Mouse (Mus musculus): ENCODE results near the gene Dio3. TPM values are rescaled to one million over a fixed set of nuclear protein-coding genes. Genes with fewer than 3 reads are reported as not detected.

The Dio3 gene
- polyA plus RNA-seq, 1 experiment = 0.31 TPM

- H3K4me1 ChIP-seq (replicated peaks; ENCODE audit: control insufficient read depth, insufficient read depth, low read length) = no peaks in the 10 kb centered on the region
- TF ChIP-seq CTCF (IDR thresholded peaks at IDR 0.05; ENCODE audit: borderline replicate concordance, control insufficient read depth, extremely low read depth, insufficient read depth, low read length, poor library complexity) (no peak), POLR2A (IDR thresholded peaks at IDR 0.05; ENCODE audit: control insufficient read depth, extremely low read depth, insufficient read depth, low read length, poor library complexity) (no peak)
- no peaks in the 10 kb centered on the region for H3K27me3 ChIP-seq (ENCODE audit: control insufficient read depth, insufficient read depth, low read length)
- no peak overlapping the region for H3K27ac ChIP-seq (ENCODE audit: control insufficient read depth, insufficient read depth, low read length)
- H3K36me3 ChIP-seq (ENCODE audit: control insufficient read depth, insufficient read depth, low read length) = no peaks in the 10 kb centered on the region
- 90% methylated on average over 5 of the region's 5 CpGs for WGBS
- H3K4me3 ChIP-seq (ENCODE audit: control insufficient read depth, insufficient read depth, low read length) = no peak overlapping the region
- DNase-seq = no peak
Measured at GRCm38 (mm10) chr12:110239358-110239757, 39.5 kb upstream of the Dio3 start.

- no peak for TF ChIP-seq POLR2A (IDR thresholded peaks at IDR 0.05; ENCODE audit: control insufficient read depth, extremely low read depth, insufficient read depth, low read length, poor library complexity)
- TF ChIP-seq CTCF (IDR thresholded peaks at IDR 0.05; ENCODE audit: borderline replicate concordance, control insufficient read depth, extremely low read depth, insufficient read depth, low read length, poor library complexity) = no peak
- H3K27ac ChIP-seq (ENCODE audit: control insufficient read depth, insufficient read depth, low read length) = no peak overlapping the region
- H3K36me3 ChIP-seq (ENCODE audit: control insufficient read depth, insufficient read depth, low read length) = no peaks in the 10 kb centered on the region
- no peaks in the 10 kb centered on the region for H3K27me3 ChIP-seq (ENCODE audit: control insufficient read depth, insufficient read depth, low read length)
- DNase-seq = no peak
- 91% methylated on average over 6 of the region's 6 CpGs for WGBS
- no peak overlapping the region for H3K4me3 ChIP-seq (ENCODE audit: control insufficient read depth, insufficient read depth, low read length)
- H3K4me1 ChIP-seq (replicated peaks; ENCODE audit: control insufficient read depth, insufficient read depth, low read length) = no peaks in the 10 kb centered on the region
Measured at GRCm38 (mm10) chr12:110244581-110244980, 34.3 kb upstream of the Dio3 start.

GRCm38 (mm10) chr12:110245461-110245860 lies 33.4 kb upstream of the Dio3 start:
- Histone ChIP-seq H3K4me3 (ENCODE audit: control insufficient read depth, insufficient read depth, low read length) (no peak overlapping the region), H3K27ac (ENCODE audit: control insufficient read depth, insufficient read depth, low read length) (no peak overlapping the region), H3K27me3 (ENCODE audit: control insufficient read depth, insufficient read depth, low read length) (no peaks in the 10 kb centered on the region), H3K4me1 (replicated peaks; ENCODE audit: control insufficient read depth, insufficient read depth, low read length) (no peaks in the 10 kb centered on the region), H3K36me3 (ENCODE audit: control insufficient read depth, insufficient read depth, low read length) (no peaks in the 10 kb centered on the region)
- 98% methylated on average over 4 of the region's 4 CpGs for WGBS
- no peak for DNase-seq
- TF ChIP-seq CTCF (IDR thresholded peaks at IDR 0.05; ENCODE audit: borderline replicate concordance, control insufficient read depth, extremely low read depth, insufficient read depth, low read length, poor library complexity) (no peak), POLR2A (IDR thresholded peaks at IDR 0.05; ENCODE audit: control insufficient read depth, extremely low read depth, insufficient read depth, low read length, poor library complexity) (no peak)

GRCm38 (mm10) chr12:110252163-110252575 lies 26.7 kb upstream of the Dio3 start:
- no peak overlapping the region for H3K4me3 ChIP-seq (ENCODE audit: control insufficient read depth, insufficient read depth, low read length)
- H3K27ac ChIP-seq (ENCODE audit: control insufficient read depth, insufficient read depth, low read length) = no peak overlapping the region
- no peaks in the 10 kb centered on the region for H3K36me3 ChIP-seq (ENCODE audit: control insufficient read depth, insufficient read depth, low read length)
- no peak for DNase-seq
- no peaks in the 10 kb centered on the region for H3K4me1 ChIP-seq (replicated peaks; ENCODE audit: control insufficient read depth, insufficient read depth, low read length)
- TF ChIP-seq POLR2A (IDR thresholded peaks at IDR 0.05; ENCODE audit: control insufficient read depth, extremely low read depth, insufficient read depth, low read length, poor library complexity) (no peak), CTCF (IDR thresholded peaks at IDR 0.05; ENCODE audit: borderline replicate concordance, control insufficient read depth, extremely low read depth, insufficient read depth, low read length, poor library complexity) (no peak)
- 31% methylated on average over 10 of the region's 10 CpGs for WGBS
- H3K27me3 ChIP-seq (ENCODE audit: control insufficient read depth, insufficient read depth, low read length) = no peaks in the 10 kb centered on the region

GRCm38 (mm10) chr12:110255731-110256130 lies 23.1 kb upstream of the Dio3 start:
- Histone ChIP-seq H3K36me3 (ENCODE audit: control insufficient read depth, insufficient read depth, low read length) (no peaks in the 10 kb centered on the region), H3K27ac (ENCODE audit: control insufficient read depth, insufficient read depth, low read length) (no peak overlapping the region), H3K4me1 (replicated peaks; ENCODE audit: control insufficient read depth, insufficient read depth, low read length) (no peaks in the 10 kb centered on the region), H3K4me3 (ENCODE audit: control insufficient read depth, insufficient read depth, low read length) (no peak overlapping the region), H3K27me3 (ENCODE audit: control insufficient read depth, insufficient read depth, low read length) (no peaks in the 10 kb centered on the region)
- TF ChIP-seq CTCF (IDR thresholded peaks at IDR 0.05; ENCODE audit: borderline replicate concordance, control insufficient read depth, extremely low read depth, insufficient read depth, low read length, poor library complexity) = no peak
- no peak for TF ChIP-seq POLR2A (IDR thresholded peaks at IDR 0.05; ENCODE audit: control insufficient read depth, extremely low read depth, insufficient read depth, low read length, poor library complexity)
- 87% methylated on average over 10 of the region's 10 CpGs for WGBS
- no peak for DNase-seq

- TF ChIP-seq CTCF (IDR thresholded peaks at IDR 0.05; ENCODE audit: borderline replicate concordance, control insufficient read depth, extremely low read depth, insufficient read depth, low read length, poor library complexity) = no peak
- no peak for TF ChIP-seq POLR2A (IDR thresholded peaks at IDR 0.05; ENCODE audit: control insufficient read depth, extremely low read depth, insufficient read depth, low read length, poor library complexity)
- 28% methylated on average over 14 of the region's 14 CpGs for WGBS
- Histone ChIP-seq H3K4me1 (replicated peaks; ENCODE audit: control insufficient read depth, insufficient read depth, low read length) (no peaks in the 10 kb centered on the region), H3K27me3 (ENCODE audit: control insufficient read depth, insufficient read depth, low read length) (no peaks in the 10 kb centered on the region), H3K36me3 (ENCODE audit: control insufficient read depth, insufficient read depth, low read length) (no peaks in the 10 kb centered on the region), H3K4me3 (ENCODE audit: control insufficient read depth, insufficient read depth, low read length) (no peak overlapping the region), H3K27ac (ENCODE audit: control insufficient read depth, insufficient read depth, low read length) (no peak overlapping the region)
- DNase-seq = no peak
Measured at GRCm38 (mm10) chr12:110256478-110257220, 22.2 kb upstream of the Dio3 start.

Data from thymus, adult 2 months (tissue).